Mouse (Mus musculus) olfactory bulb, adult 2 months (tissue): ENCODE measurements around the gene Ano6. TPM values are rescaled to one million over a fixed set of nuclear protein-coding genes. Genes with fewer than 3 reads are reported as not detected.

Source experiments
- H3K27ac ChIP-seq: fragments of 200-500 bp; 2 replicates; pipeline ENCODE4 v1.5.1; 2012; ENCODE audit warnings: low read depth, low read length; ENCODE audit not compliant: insufficient read depth
- H3K4me1 ChIP-seq: fragments of 200-500 bp; 2 replicates; pipeline ENCODE4 v1.6.1; 2012; ENCODE audit warnings: low read length; ENCODE audit not compliant: control insufficient read depth, insufficient read depth
- H3K4me3 ChIP-seq: fragments of 200-500 bp; 2 replicates; pipeline ENCODE4 v1.5.1; 2012; ENCODE audit warnings: mild to moderate bottlenecking, low read depth, low read length, moderate library complexity; ENCODE audit not compliant: insufficient read depth
- CTCF ChIP-seq: fragments of 200-500 bp; IDR thresholded peaks from 2 replicates; pipeline ENCODE4 v1.5.1; 2012; ENCODE audit warnings: low read depth, mild to moderate bottlenecking, low read length, moderate library complexity; ENCODE audit not compliant: insufficient read depth
- POLR2A ChIP-seq: fragments of 200-500 bp; IDR thresholded peaks from 2 replicates; pipeline ENCODE4 v1.6.1; 2012; ENCODE audit warnings: mild to moderate bottlenecking, low read depth, low read length, moderate library complexity; ENCODE audit not compliant: insufficient read depth
- WGBS: fragments of 180-500 bp; shearing (Covaris S2); methylation state at CpG from one replicate; pipeline ENCODE4 v1.1.7; 2018; 5-methylcytosine and 5-hydroxymethylcytosine counted together
- polyA plus RNA-seq: library from polyadenylated mRNA; stranded (reverse); fragments of >200 nt; gene quantifications from 2 replicates; pipeline ENCODE4 v1.2.4, GENCODE M21; 2012; ENCODE audit warnings: low replicate concordance; ENCODE audit not compliant: missing spikeins, insufficient read depth, insufficient read length

Ano6 gene
- polyA plus RNA-seq, 1 experiment: not detected

- Histone ChIP-seq H3K27ac (no peak overlapping the region), H3K4me1 (peaks cover 4% of the 10 kb centered on the region; the same call in 1 of the 2 replicates), H3K4me3 (no peak overlapping the region)
- WGBS: 86% methylated on average over 6 of the region's 6 CpGs
- no peak for TF ChIP-seq POLR2A
- no peak for TF ChIP-seq CTCF
Measured at GRCm38 (mm10) chr15:95969596-95969995, 179.0 kb downstream of the Ano6 start.

- Histone ChIP-seq H3K4me1 (peaks cover 4% of the 10 kb centered on the region; the same call in 1 of the 2 replicates), H3K4me3 (no peak overlapping the region), H3K27ac (no peak overlapping the region)
- WGBS: 91% methylated on average over 5 of the region's 5 CpGs
- TF ChIP-seq POLR2A (no peak), CTCF (no peak)
Measured at GRCm38 (mm10) chr15:95970176-95970575, 179.5 kb downstream of the Ano6 start.

GRCm38 (mm10) chr15:95970691-95971090, 180.0 kb downstream of the Ano6 start:
- H3K4me1 ChIP-seq: peaks cover 4% of the 10 kb centered on the region; the same call in 1 of the 2 replicates
- no peak overlapping the region for H3K27ac ChIP-seq
- 83% methylated on average over 7 of the region's 7 CpGs for whole genome bisulfite sequencing
- TF ChIP-seq CTCF: no peak
- TF ChIP-seq POLR2A: no peak
- H3K4me3 ChIP-seq: no peak overlapping the region

- Histone ChIP-seq H3K4me1 (peaks cover 4% of the 10 kb centered on the region; the same call in 1 of the 2 replicates), H3K27ac (no peak overlapping the region), H3K4me3 (no peak overlapping the region)
- 94% methylated on average over 8 of the region's 8 CpGs for WGBS
- TF ChIP-seq CTCF (no peak), POLR2A (no peak)
Measured at GRCm38 (mm10) chr15:95971302-95971701, 180.7 kb downstream of the Ano6 start.

GRCm38 (mm10) chr15:95972156-95972555, 181.5 kb downstream of the Ano6 start:
- Histone ChIP-seq H3K27ac (no peak overlapping the region), H3K4me1 (peaks cover 4% of the 10 kb centered on the region; the same call in 1 of the 2 replicates), H3K4me3 (no peak overlapping the region)
- no peak for TF ChIP-seq CTCF
- TF ChIP-seq POLR2A: no peak
- 96% methylated on average over 15 of the region's 15 CpGs for WGBS

- Histone ChIP-seq H3K4me3 (no peak overlapping the region), H3K4me1 (peaks cover 4% of the 10 kb centered on the region; the same call in 1 of the 2 replicates), H3K27ac (no peak overlapping the region)
- TF ChIP-seq CTCF: no peak
- no peak for TF ChIP-seq POLR2A
- 95% methylated on average over 12 of the region's 12 CpGs for WGBS
Measured at GRCm38 (mm10) chr15:95972621-95973020, 182.0 kb downstream of the Ano6 start.

GRCm38 (mm10) chr15:95974021-95974597, 183.5 kb downstream of the Ano6 start:
- Histone ChIP-seq H3K27ac (no peak overlapping the region), H3K4me3 (no peak overlapping the region), H3K4me1 (peaks cover 4% of the 10 kb centered on the region; the same call in 1 of the 2 replicates)
- 72% methylated on average over 10 of the region's 10 CpGs for WGBS
- no peak for TF ChIP-seq CTCF
- TF ChIP-seq POLR2A: no peak

- no peaks in the 10 kb centered on the region for H3K4me1 ChIP-seq
- WGBS: 65% methylated on average over 4 of the region's 4 CpGs
- no peak for TF ChIP-seq CTCF
- no peak for TF ChIP-seq POLR2A
- H3K4me3 ChIP-seq: no peak overlapping the region
- no peak overlapping the region for H3K27ac ChIP-seq
Measured at GRCm38 (mm10) chr15:95976156-95976876, 185.7 kb downstream of the Ano6 start.

- TF ChIP-seq POLR2A (no peak), CTCF (no peak)
- no peak overlapping the region for H3K4me3 ChIP-seq
- H3K4me1 ChIP-seq: no peaks in the 10 kb centered on the region
- no peak overlapping the region for H3K27ac ChIP-seq
- 80% methylated on average over 8 of the region's 8 CpGs for WGBS
Measured at GRCm38 (mm10) chr15:95977169-95977938, 186.7 kb downstream of the Ano6 start.

GRCm38 (mm10) chr15:95977939-95978252, 187.3 kb downstream of the Ano6 start:
- WGBS: 91% methylated on average over 3 of the region's 3 CpGs
- Histone ChIP-seq H3K4me1 (no peaks in the 10 kb centered on the region), H3K27ac (no peak overlapping the region), H3K4me3 (no peak overlapping the region)
- TF ChIP-seq CTCF: no peak
- TF ChIP-seq POLR2A: no peak
